Mouse (Mus musculus) megakaryocyte-erythroid progenitor cell, adult 5-6 weeks (primary cell): ENCODE data around the gene C8g. TPM values are rescaled to one million over a fixed set of nuclear protein-coding genes. Genes with fewer than 3 reads are reported as not detected.

Experiments used
- ATAC-seq: replicated peaks from 2 replicates; pipeline ENCODE4 v1.8.0; 2016; ENCODE audit warnings: mild to moderate bottlenecking, inconsistent platforms; ENCODE audit not compliant: severe bottlenecking, poor library complexity, low FRiP score, low TSS enrichment
- total RNA-seq, 2 experiments: library from RNA; stranded (forward) in 1 of 2; stranded (reverse) in 1 of 2; fragments of 200-1000, 215-1000 nt in 1 of 2; fragments of >200 nt in 1 of 2; fragmentation: Nextera tagmentation in 1 of 2; gene quantifications; 2 replicates each; pipeline ENCODE4 v1.2.3; 2014 to 2017

The C8g gene
- total RNA-seq, 2 experiments from 2014 or later, result 0.63 to 3.3 TPM

- ATAC-seq, result no peak
Measured at GRCm38 (mm10) chr2:25469969-25470368, 31.6 kb downstream of the C8g start, which contains the start of gene Ptgds. Gene Ptgds (minus strand): TSS chr2:25470046.

- no peak for ATAC-seq
Measured at GRCm38 (mm10) chr2:25468962-25469915, 32.3 kb downstream of the C8g start.

GRCm38 (mm10) chr2:25467606-25468303, 33.8 kb downstream of the C8g start:
- no peak for ATAC-seq

- ATAC-seq, result no peak
Measured at GRCm38 (mm10) chr2:25465816-25466635, 35.5 kb downstream of the C8g start.

GRCm38 (mm10) chr2:25465256-25465655, 36.3 kb downstream of the C8g start:
- no peak for ATAC-seq

GRCm38 (mm10) chr2:25463630-25464029, 37.9 kb downstream of the C8g start:
- no peak for ATAC-seq

- ATAC-seq, result no peak
Measured at GRCm38 (mm10) chr2:25461407-25461806, 40.1 kb downstream of the C8g start.

- peak; percentile 88 for ATAC-seq
Measured at GRCm38 (mm10) chr2:25460551-25461309, 40.8 kb downstream of the C8g start, which contains the start of gene Paxx. Gene Paxx (minus strand): TSS chr2:25461094.

GRCm38 (mm10) chr2:25460135-25460534, 41.4 kb downstream of the C8g start:
- ATAC-seq, result no peak

GRCm38 (mm10) chr2:25458911-25459310, 42.6 kb downstream of the C8g start:
- 0 out of 2 replicates have a peak, but pooled peaks have one; percentile 23 for ATAC-seq

- no peak for ATAC-seq
Measured at GRCm38 (mm10) chr2:25457022-25457896, 44.3 kb downstream of the C8g start.

- ATAC-seq, result no peak
Measured at GRCm38 (mm10) chr2:25456205-25456953, 45.1 kb downstream of the C8g start, which contains the start of gene Clic3. Gene Clic3 (plus strand): TSS chr2:25456838.

GRCm38 (mm10) chr2:25452951-25453350, 48.6 kb downstream of the C8g start:
- no peak for ATAC-seq

GRCm38 (mm10) chr2:25450853-25451647, 50.5 kb downstream of the C8g start:
- ATAC-seq, result peak; percentile 69
